Mouse (Mus musculus): Measurements from ENCODE around the gene Gm20388. TPM values are rescaled to one million over a fixed set of nuclear protein-coding genes. Genes with fewer than 3 reads are reported as not detected.
A peak's percentile ranks its signal among the peaks of the same experiment; 100 is the strongest.
"Not testable (repeated sequence)": the region's sequence is repeated elsewhere in the genome, so short reads cannot be mapped to it uniquely, and the experiment has no call there.

Gene Gm20388
- polyA plus RNA-seq, 1 experiment from 2014 or later, result 1.4 TPM

GRCm38 (mm10) chr8:122568881-122569309 lies 2658.3 kb downstream of the Gm20388 start:
- Histone ChIP-seq H3K9me3 (replicated peaks; ENCODE audit: control insufficient read depth, low read length) (no peaks in the 10 kb centered on the region), H3K36me3 (ENCODE audit: control insufficient read depth, insufficient read depth) (peaks cover 35% of the 10 kb centered on the region), H3K4me1 (ENCODE audit: control insufficient read depth, low read depth, low read length) (peaks cover 48% of the 10 kb centered on the region), H3K27ac (ENCODE audit: low read length) (peak overlapping the region; percentile 88; the same call in 1 of the 2 replicates), H3K9ac (ENCODE audit: low read depth, low read length) (peak overlapping the region; percentile 95), H3K4me2 (ENCODE audit: low read depth, low read length) (peak overlapping the region; percentile 95), H3K27me3 (ENCODE audit: control insufficient read depth, insufficient read depth, low read depth, low read length) (no peaks in the 10 kb centered on the region), H3K4me3 (ENCODE audit: low read depth, low read length) (peak overlapping the region; percentile 94)
- no peak for ATAC-seq (ENCODE audit: low read depth)
- WGBS (ENCODE audit: insufficient replicate concordance), result 15% methylated on average over 10 of the region's 10 CpGs

- peak overlapping the region; percentile 88; the same call in 1 of the 2 replicates for H3K27ac ChIP-seq (ENCODE audit: low read length)
- H3K9me3 ChIP-seq (replicated peaks; ENCODE audit: control insufficient read depth, low read length), result no peaks in the 10 kb centered on the region
- no peaks in the 10 kb centered on the region for H3K27me3 ChIP-seq (ENCODE audit: control insufficient read depth, insufficient read depth, low read depth, low read length)
- peak overlapping the region; percentile 95 for H3K4me2 ChIP-seq (ENCODE audit: low read depth, low read length)
- H3K4me1 ChIP-seq (ENCODE audit: control insufficient read depth, low read depth, low read length), result peaks cover 52% of the 10 kb centered on the region
- H3K36me3 ChIP-seq (ENCODE audit: control insufficient read depth, insufficient read depth), result peaks cover 35% of the 10 kb centered on the region
- 41% methylated on average over 9 of the region's 9 CpGs for whole genome bisulfite sequencing (ENCODE audit: insufficient replicate concordance)
- H3K9ac ChIP-seq (ENCODE audit: low read depth, low read length), result peak overlapping the region; percentile 95
- ATAC-seq (ENCODE audit: low read depth), result no peak
- peak overlapping the region; percentile 94 for H3K4me3 ChIP-seq (ENCODE audit: low read depth, low read length)
These were observed 2658.7 kb downstream of the Gm20388 start for GRCm38 (mm10) chr8:122569329-122569728.

DNA sequence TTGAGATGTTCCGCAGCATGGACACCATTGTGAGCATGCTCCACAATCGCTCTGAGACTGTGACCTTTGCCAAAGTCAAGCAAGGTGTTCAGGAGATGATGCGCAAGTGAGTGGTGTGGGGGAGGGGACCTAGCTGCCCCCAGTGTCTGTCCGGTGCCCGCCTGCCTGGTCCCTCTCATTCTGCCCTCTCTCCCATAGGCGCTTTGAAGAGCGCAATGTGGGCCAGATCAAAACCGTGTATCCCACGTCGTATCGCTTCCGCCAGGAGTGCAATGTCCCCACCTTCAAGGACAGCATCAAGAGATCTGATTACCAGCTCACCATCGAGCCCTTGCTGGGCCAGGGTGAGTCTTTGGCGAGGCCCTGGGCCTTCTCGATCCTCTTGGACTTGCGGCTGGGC lies 2659.4 kb downstream of the Gm20388 start:
- Histone ChIP-seq H3K9ac (ENCODE audit: low read depth, low read length) (no peak overlapping the region), H3K36me3 (ENCODE audit: control insufficient read depth, insufficient read depth) (peaks cover 35% of the 10 kb centered on the region)
- WGBS (ENCODE audit: insufficient replicate concordance), result 89% methylated on average over 16 of the region's 16 CpGs

GRCm38 (mm10) chr8:122571153-122571552 lies 2660.5 kb downstream of the Gm20388 start:
- H3K4me1 ChIP-seq (ENCODE audit: control insufficient read depth, low read depth, low read length), result peaks cover 70% of the 10 kb centered on the region
- no peak overlapping the region for H3K4me3 ChIP-seq (ENCODE audit: low read depth, low read length)
- no peak for ATAC-seq (ENCODE audit: low read depth)
- no peak overlapping the region for H3K4me2 ChIP-seq (ENCODE audit: low read depth, low read length)
- H3K9ac ChIP-seq (ENCODE audit: low read depth, low read length), result no peak overlapping the region
- WGBS (ENCODE audit: insufficient replicate concordance), result 92% methylated on average over 11 of the region's 11 CpGs
- H3K27ac ChIP-seq (ENCODE audit: low read length), result no peak overlapping the region
- H3K27me3 ChIP-seq (ENCODE audit: control insufficient read depth, insufficient read depth, low read depth, low read length), result no peaks in the 10 kb centered on the region
- no peaks in the 10 kb centered on the region for H3K9me3 ChIP-seq (replicated peaks; ENCODE audit: control insufficient read depth, low read length)
- H3K36me3 ChIP-seq (ENCODE audit: control insufficient read depth, insufficient read depth), result peaks cover 35% of the 10 kb centered on the region

More for the DNA sequence above, 2659.4 kb downstream of the Gm20388 start:
- Histone ChIP-seq H3K9me3 (replicated peaks; ENCODE audit: control insufficient read depth, low read length) (no peaks in the 10 kb centered on the region), H3K4me3 (ENCODE audit: low read depth, low read length) (peak overlapping the region; percentile 94), H3K4me2 (ENCODE audit: low read depth, low read length) (peak overlapping the region; percentile 95), H3K27ac (ENCODE audit: low read length) (no peak overlapping the region), H3K27me3 (ENCODE audit: control insufficient read depth, insufficient read depth, low read depth, low read length) (no peaks in the 10 kb centered on the region), H3K4me1 (ENCODE audit: control insufficient read depth, low read depth, low read length) (peaks cover 59% of the 10 kb centered on the region)
- ATAC-seq (ENCODE audit: low read depth), result no peak

- no peak overlapping the region for H3K4me3 ChIP-seq (ENCODE audit: low read depth, low read length)
- H3K27me3 ChIP-seq (ENCODE audit: control insufficient read depth, insufficient read depth, low read depth, low read length), result no peaks in the 10 kb centered on the region
- no peak for ATAC-seq (ENCODE audit: low read depth)
- H3K9me3 ChIP-seq (replicated peaks; ENCODE audit: control insufficient read depth, low read length), result no peaks in the 10 kb centered on the region
- WGBS (ENCODE audit: insufficient replicate concordance), result 84% methylated on average over 17 of the region's 17 CpGs
- no peak overlapping the region for H3K9ac ChIP-seq (ENCODE audit: low read depth, low read length)
- H3K36me3 ChIP-seq (ENCODE audit: control insufficient read depth, insufficient read depth), result peaks cover 35% of the 10 kb centered on the region
- no peak overlapping the region for H3K4me2 ChIP-seq (ENCODE audit: low read depth, low read length)
- H3K27ac ChIP-seq (ENCODE audit: low read length), result no peak overlapping the region
- H3K4me1 ChIP-seq (ENCODE audit: control insufficient read depth, low read depth, low read length), result peaks cover 67% of the 10 kb centered on the region
These were observed 2661.2 kb downstream of the Gm20388 start for GRCm38 (mm10) chr8:122571750-122572267.

GRCm38 (mm10) chr8:122572751-122573150 lies 2662.1 kb downstream of the Gm20388 start:
- Histone ChIP-seq H3K27me3 (ENCODE audit: control insufficient read depth, insufficient read depth, low read depth, low read length) (no peaks in the 10 kb centered on the region), H3K36me3 (ENCODE audit: control insufficient read depth, insufficient read depth) (peaks cover 35% of the 10 kb centered on the region), H3K27ac (ENCODE audit: low read length) (no peak overlapping the region), H3K9me3 (replicated peaks; ENCODE audit: control insufficient read depth, low read length) (no peaks in the 10 kb centered on the region), H3K9ac (ENCODE audit: low read depth, low read length) (no peak overlapping the region), H3K4me1 (ENCODE audit: control insufficient read depth, low read depth, low read length) (peaks cover 67% of the 10 kb centered on the region), H3K4me2 (ENCODE audit: low read depth, low read length) (no peak overlapping the region), H3K4me3 (ENCODE audit: low read depth, low read length) (no peak overlapping the region)
- ATAC-seq (ENCODE audit: low read depth), result no peak
- 91% methylated on average over 3 of the region's 3 CpGs for WGBS (ENCODE audit: insufficient replicate concordance)

DNA sequence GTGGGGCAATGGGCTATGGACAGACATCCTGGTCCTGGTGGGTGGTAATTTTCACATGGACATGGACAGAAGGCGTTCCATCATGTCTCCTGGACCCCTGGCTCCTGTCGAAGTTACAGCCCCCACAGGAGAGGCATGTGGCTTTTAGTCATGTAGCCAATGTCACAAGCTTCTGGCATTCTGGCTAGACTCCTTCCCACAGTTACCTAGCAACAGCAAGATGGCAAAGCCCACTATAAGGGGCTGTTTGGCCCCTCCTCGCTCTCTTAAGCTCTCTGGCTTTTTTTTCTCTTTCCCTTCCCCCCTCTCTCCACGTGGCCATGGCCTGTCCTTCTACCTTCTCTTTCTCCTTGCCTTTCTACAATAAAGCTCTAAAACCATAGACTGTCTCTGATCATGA lies 2662.5 kb downstream of the Gm20388 start:
- H3K27me3 ChIP-seq (ENCODE audit: control insufficient read depth, insufficient read depth, low read depth, low read length); H3K4me3 ChIP-seq (ENCODE audit: low read depth, low read length); H3K27ac ChIP-seq (ENCODE audit: low read length); ATAC-seq (ENCODE audit: low read depth); H3K9ac ChIP-seq (ENCODE audit: low read depth, low read length); H3K9me3 ChIP-seq (replicated peaks; ENCODE audit: control insufficient read depth, low read length); H3K4me2 ChIP-seq (ENCODE audit: low read depth, low read length): not testable (repeated sequence)
- peaks cover 67% of the 10 kb centered on the region for H3K4me1 ChIP-seq (ENCODE audit: control insufficient read depth, low read depth, low read length)
- H3K36me3 ChIP-seq (ENCODE audit: control insufficient read depth, insufficient read depth), result peaks cover 35% of the 10 kb centered on the region
- 66% methylated on average over 4 of the region's 4 CpGs for WGBS (ENCODE audit: insufficient replicate concordance)

- Histone ChIP-seq H3K27me3 (ENCODE audit: control insufficient read depth, insufficient read depth, low read depth, low read length) (no peaks in the 10 kb centered on the region), H3K9me3 (replicated peaks; ENCODE audit: control insufficient read depth, low read length) (no peaks in the 10 kb centered on the region), H3K4me1 (ENCODE audit: control insufficient read depth, low read depth, low read length) (peaks cover 67% of the 10 kb centered on the region), H3K4me3 (ENCODE audit: low read depth, low read length) (no peak overlapping the region), H3K4me2 (ENCODE audit: low read depth, low read length) (no peak overlapping the region), H3K9ac (ENCODE audit: low read depth, low read length) (no peak overlapping the region), H3K36me3 (ENCODE audit: control insufficient read depth, insufficient read depth) (peaks cover 35% of the 10 kb centered on the region), H3K27ac (ENCODE audit: low read length) (peak overlapping the region; percentile 76)
- no peak for ATAC-seq (ENCODE audit: low read depth)
- 39% methylated on average over 9 of the region's 9 CpGs for WGBS (ENCODE audit: insufficient replicate concordance)
These were observed 2662.9 kb downstream of the Gm20388 start for GRCm38 (mm10) chr8:122573577-122573976.

DNA sequence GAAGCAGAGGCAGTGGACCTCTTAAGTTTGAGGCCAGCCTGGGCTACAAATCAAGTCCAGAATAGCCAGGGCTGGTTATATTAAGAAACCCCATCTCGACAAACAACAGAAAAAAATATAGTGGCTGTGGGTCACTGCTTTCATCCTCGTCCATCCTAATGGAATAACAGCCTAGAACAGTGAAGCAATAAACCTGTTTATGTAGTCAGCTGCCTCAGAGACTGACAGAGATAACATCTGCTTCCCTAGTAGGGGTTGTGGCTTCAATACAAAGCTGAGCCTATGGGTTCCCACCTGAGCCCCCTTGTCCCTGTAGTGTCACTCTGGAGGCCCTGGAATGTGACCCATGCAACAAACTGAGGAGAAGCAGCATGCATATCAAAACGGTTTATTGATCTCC lies 2663.6 kb downstream of the Gm20388 start:
- WGBS (ENCODE audit: insufficient replicate concordance), result 48% methylated on average over 3 of the region's 3 CpGs
- Histone ChIP-seq H3K36me3 (ENCODE audit: control insufficient read depth, insufficient read depth) (peaks cover 35% of the 10 kb centered on the region), H3K4me2 (ENCODE audit: low read depth, low read length) (0 out of 2 replicates have a peak overlapping the region, but pooled peaks have one; percentile 77), H3K9ac (ENCODE audit: low read depth, low read length) (no peak overlapping the region), H3K9me3 (replicated peaks; ENCODE audit: control insufficient read depth, low read length) (no peaks in the 10 kb centered on the region), H3K27ac (ENCODE audit: low read length) (peak overlapping the region; percentile 76), H3K27me3 (ENCODE audit: control insufficient read depth, insufficient read depth, low read depth, low read length) (no peaks in the 10 kb centered on the region), H3K4me1 (ENCODE audit: control insufficient read depth, low read depth, low read length) (peaks cover 62% of the 10 kb centered on the region), H3K4me3 (ENCODE audit: low read depth, low read length) (no peak overlapping the region)
- peak; percentile 2; the same call in 1 of the 2 replicates for ATAC-seq (ENCODE audit: low read depth)

Data from liver, embryonic 16.5 days (tissue).